Mouse (Mus musculus): ENCODE measurements around the gene Pfdn5. TPM values are rescaled to one million over a fixed set of nuclear protein-coding genes. Genes with fewer than 3 reads are reported as not detected.

Gene Pfdn5
- total and polyA plus RNA-seq, 3 experiments, result 302 to 7,439 (median 465) TPM

DNA sequence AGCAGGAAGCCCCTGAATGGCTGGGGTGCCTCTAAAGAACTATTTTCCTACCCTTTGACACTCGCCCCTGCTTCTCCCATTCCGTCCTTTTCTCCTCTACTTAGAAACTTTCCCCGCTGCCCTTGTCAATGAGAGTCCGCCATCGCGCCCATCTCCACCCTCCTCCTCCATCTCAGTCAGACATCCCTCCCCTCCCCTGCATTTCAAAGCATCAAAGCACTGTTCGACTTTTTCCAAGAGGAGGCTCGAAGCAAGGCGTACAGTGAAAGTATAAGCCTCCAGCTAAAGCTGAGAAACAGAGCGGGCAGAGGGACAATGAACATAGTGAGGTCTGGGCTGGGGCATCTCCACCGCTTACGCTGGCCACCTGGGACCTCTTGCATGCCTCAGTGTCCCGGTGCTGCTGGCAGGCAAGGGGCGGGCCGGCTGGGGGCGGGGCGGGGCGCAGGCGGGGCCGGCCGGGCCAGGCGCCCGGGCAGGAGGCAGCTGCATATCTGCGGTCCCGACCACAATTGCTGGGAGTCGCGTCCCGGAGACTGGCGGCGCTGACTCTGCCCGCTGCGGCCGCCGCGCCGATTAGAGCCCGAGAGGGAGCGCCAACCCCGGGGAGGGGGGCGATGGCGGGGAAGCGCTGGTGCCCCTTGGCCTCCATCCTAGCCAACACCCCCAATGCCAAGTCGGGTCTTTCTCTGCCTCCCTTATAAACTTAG lies 50.7 kb downstream of the Pfdn5 start (continued):
- TF ChIP-seq ZC3H11A (IDR thresholded peaks at IDR 0.05; ENCODE audit: low read depth, low read length), result no peak
- TF ChIP-seq USF1 (IDR thresholded peaks at IDR 0.05; ENCODE audit: low read depth, low read length), result no peak
- TF ChIP-seq POLR2A (IDR thresholded peaks at IDR 0.05; ENCODE audit: control insufficient read depth in 1 of 2, insufficient read depth in 1 of 2, low read depth in 1 of 2, low read length in 2 of 2, poor library complexity in 1 of 2), result peak in 1 of 2 experiments; percentile 35; a peak in 1 of 4 replicates
- TF ChIP-seq HCFC1 (IDR thresholded peaks at IDR 0.05; ENCODE audit: low read depth, low read length), result no peak
- TF ChIP-seq NELFE (IDR thresholded peaks at IDR 0.05; ENCODE audit: low read depth, low read length), result 0 out of 2 replicates have a peak, but pooled peaks have one; percentile 22

DNA sequence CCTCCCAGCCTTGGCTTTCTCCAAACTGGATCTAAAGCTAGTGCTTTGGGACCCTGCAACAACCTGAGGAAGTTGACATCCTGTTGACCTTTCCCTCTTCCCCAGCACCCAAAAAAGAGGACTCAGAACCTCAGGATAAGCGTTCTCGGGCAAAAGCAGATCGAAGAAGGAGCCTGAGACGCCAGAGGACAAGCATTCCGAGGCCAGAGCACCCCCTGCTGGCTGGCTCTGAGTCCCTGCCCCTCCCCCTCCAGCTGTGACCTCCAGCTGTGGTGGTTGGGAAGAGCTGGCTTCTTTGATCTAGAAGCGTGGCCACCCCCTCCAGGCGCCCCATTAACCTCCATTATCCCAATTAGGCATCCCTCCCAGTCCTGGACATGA lies 51.2 kb downstream of the Pfdn5 start:
- peak; percentile 83 for DNase-seq (ENCODE audit: low read depth, low spot score)
- TF ChIP-seq POLR2AphosphoS2 (IDR thresholded peaks at IDR 0.05; ENCODE audit: low read length) (no peak), ZKSCAN1 (IDR thresholded peaks at IDR 0.05; ENCODE audit: low read depth, low read length) (0 out of 2 replicates have a peak, but pooled peaks have one; percentile 7), RAD21 (IDR thresholded peaks at IDR 0.05; ENCODE audit: low read depth, low read length) (peak; percentile 72), RCOR1 (IDR thresholded peaks at IDR 0.05; ENCODE audit: low read depth, low read length) (no peak), KAT2A (conservative IDR thresholded peaks at IDR 0.05; ENCODE audit: low read depth, low read length) (no peak), MAFK (IDR thresholded peaks at IDR 0.05; ENCODE audit: borderline replicate concordance, low read depth, low read length) (no peak), ZC3H11A (IDR thresholded peaks at IDR 0.05; ENCODE audit: low read depth, low read length) (peak; percentile 70), E2F4 (IDR thresholded peaks at IDR 0.05; ENCODE audit: borderline replicate concordance, low read depth, low read length) (no peak), EP300 (IDR thresholded peaks at IDR 0.05; ENCODE audit: low read depth in 1 of 2, low read length in 2 of 2) (no peak), ZNF384 (IDR thresholded peaks at IDR 0.05; ENCODE audit: low read depth, low read length) (no peak; the same call in 1 of the 2 replicates), SIN3A (IDR thresholded peaks at IDR 0.05; ENCODE audit: low read length) (peak; percentile 68; the same call in 1 of the 2 replicates), ETS1 (IDR thresholded peaks at IDR 0.05; ENCODE audit: low read depth, low read length) (peak; percentile 27; the same call in 1 of the 2 replicates), CHD2 (IDR thresholded peaks at IDR 0.05; ENCODE audit: low read length) (peak; percentile 88), MAZ (IDR thresholded peaks at IDR 0.05; ENCODE audit: low read depth, low read length) (peak; percentile 68), MEF2A (IDR thresholded peaks at IDR 0.05; ENCODE audit: extremely low read depth, insufficient replicate concordance, low read depth, low read length, poor library complexity, severe bottlenecking) (no peak), GATA1 (IDR thresholded peaks at IDR 0.05; ENCODE audit: low read depth, low read length) (no peak), CHD1 (IDR thresholded peaks at IDR 0.05; ENCODE audit: low read depth, low read length) (no peak), POLR2A (IDR thresholded peaks at IDR 0.05; ENCODE audit: control insufficient read depth in 1 of 2, insufficient read depth in 1 of 2, low read depth in 1 of 2, low read length in 2 of 2, poor library complexity in 1 of 2) (no peak), NRF1 (IDR thresholded peaks at IDR 0.05; ENCODE audit: insufficient read depth, low read depth, low read length, poor library complexity, severe bottlenecking) (0 out of 2 replicates have a peak, but pooled peaks have one; percentile 15), ZMIZ1 (IDR thresholded peaks at IDR 0.05; ENCODE audit: low read depth, low read length) (no peak), USF1 (IDR thresholded peaks at IDR 0.05; ENCODE audit: low read depth, low read length) (no peak), TAL1 (IDR thresholded peaks at IDR 0.05; ENCODE audit: low read length) (no peak), SMC3 (IDR thresholded peaks at IDR 0.05; ENCODE audit: low read depth, low read length) (peak; percentile 75), MAX (IDR thresholded peaks at IDR 0.05; ENCODE audit: low read length) (no peak), NELFE (IDR thresholded peaks at IDR 0.05; ENCODE audit: low read depth, low read length) (no peak), ELF1 (IDR thresholded peaks at IDR 0.05; ENCODE audit: low read depth, low read length) (0 out of 2 replicates have a peak, but pooled peaks have one; percentile 6), MYB (IDR thresholded peaks at IDR 0.05; ENCODE audit: low read depth, low read length) (no peak), BHLHE40 (IDR thresholded peaks at IDR 0.05; ENCODE audit: borderline replicate concordance, low read depth, low read length) (peak; percentile 82), GABPA (IDR thresholded peaks at IDR 0.05; ENCODE audit: low read depth, low read length) (no peak), TBP (IDR thresholded peaks at IDR 0.05; ENCODE audit: low read depth, low read length) (no peak), TCF12 (IDR thresholded peaks at IDR 0.05; ENCODE audit: low read depth, low read length) (no peak; the same call in 1 of the 2 replicates), CTCF (IDR thresholded peaks at IDR 0.05 in 2 of 3, conservative IDR thresholded peaks at IDR 0.05 in 1 of 3; ENCODE audit: control insufficient read depth in 1 of 3, insufficient read depth in 1 of 3, low read depth in 2 of 3, low read length in 3 of 3, poor library complexity in 1 of 3, severe bottlenecking in 1 of 3) (peak; percentile 78 to 96 (median 93))

More for the DNA sequence above, 51.2 kb downstream of the Pfdn5 start:
- Histone ChIP-seq H3K4me1 (ENCODE audit: control insufficient read depth in 1 of 2, insufficient read depth in 2 of 2, low read length in 2 of 2) (peaks cover 10 to 14% of the 10 kb centered on the region in 2 experiments), H3K4me3 (ENCODE audit: control insufficient read depth in 1 of 2, insufficient read depth in 1 of 2, low read depth in 2 of 2, low read length in 2 of 2) (peak overlapping the region; percentile 61 to 68), H3K36me3 (ENCODE audit: control insufficient read depth in 1 of 2, insufficient read depth in 2 of 2, low read length in 2 of 2) (peaks cover 0 to 11% of the 10 kb centered on the region in 2 experiments; a peak in 2 of 4 replicates), H3K27me3 (ENCODE audit: control insufficient read depth in 1 of 2, insufficient read depth in 2 of 2, low read length in 2 of 2) (peaks cover 6 to 13% of the 10 kb centered on the region in 2 experiments; a peak in 3 of 4 replicates), H3K9ac (ENCODE audit: control insufficient read depth, low read depth, low read length, poor library complexity, severe bottlenecking) (peak overlapping the region; percentile 60), H3K9me3 (replicated peaks; ENCODE audit: insufficient read depth, low read length) (no peaks in the 10 kb centered on the region), H3K27ac (ENCODE audit: control insufficient read depth, low read depth, low read length) (no peak overlapping the region), H3K79me2 (ENCODE audit: control insufficient read depth, insufficient read depth, low read length, poor library complexity) (no peaks in the 10 kb centered on the region)

Data from MEL (cell line).